Mouse (Mus musculus): ENCODE results near the gene Gm49340.
A peak's percentile ranks its signal among the peaks of the same experiment; 100 is the strongest.
"Not testable (repeated sequence)": the region's sequence is repeated elsewhere in the genome, so short reads cannot be mapped to it uniquely, and the experiment has no call there.

Gene Gm49340

DNA sequence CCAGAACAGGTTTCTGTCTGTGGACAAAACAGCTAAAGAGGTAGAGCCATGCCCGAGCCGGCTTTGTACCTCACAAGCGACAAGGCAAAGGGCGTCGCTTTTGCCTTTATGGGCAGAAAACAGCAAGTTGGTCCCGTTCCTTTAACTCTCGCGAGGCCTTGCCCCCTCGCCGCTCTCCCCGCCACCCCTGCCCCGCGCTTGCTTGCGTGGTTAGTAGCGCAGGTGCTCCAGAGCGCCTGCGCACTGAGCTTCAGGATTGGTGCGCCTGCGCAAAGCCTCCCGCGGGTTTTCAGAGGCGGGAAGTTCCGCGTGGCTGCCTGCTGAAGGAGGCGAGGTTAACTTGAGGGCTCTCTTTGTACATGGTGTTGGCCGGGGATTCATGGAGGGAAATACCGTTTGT lies at the start of gene Gm49340, which contains the start of the genes Aspa and Spata22:
Gm49340 (plus strand) TSS at position 300 of the 400 bp plus-strand sequence.
Aspa (minus strand) TSS at position 155 of the 400 bp plus-strand sequence.
Spata22 (plus strand) TSS at position 300 of the 400 bp plus-strand sequence.
- DNase-seq (ENCODE audit: low spot score in 2 of 2), result no peak

DNA sequence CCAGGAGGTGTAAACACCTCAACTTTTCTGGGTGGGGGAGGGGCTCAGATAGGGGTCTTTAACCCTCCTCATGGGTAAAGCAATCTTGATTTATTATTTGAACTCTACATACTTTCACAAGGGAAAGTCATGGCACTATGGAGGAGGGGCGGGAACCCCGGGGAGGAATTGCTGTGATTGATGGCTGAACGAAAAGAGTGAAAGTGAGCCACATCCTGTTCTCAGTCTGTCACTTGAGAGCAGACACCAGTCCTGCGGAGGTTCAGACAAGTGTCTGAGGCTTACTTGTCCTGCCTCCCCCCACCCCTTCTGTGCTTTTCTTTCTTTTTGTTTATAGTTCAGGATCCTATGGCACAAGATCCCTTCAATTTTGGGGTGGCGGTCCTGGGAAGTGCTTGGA lies 48.8 kb upstream of the Gm49340 start:
- DNase-seq (ENCODE audit: low spot score in 2 of 2), result no peak

DNA sequence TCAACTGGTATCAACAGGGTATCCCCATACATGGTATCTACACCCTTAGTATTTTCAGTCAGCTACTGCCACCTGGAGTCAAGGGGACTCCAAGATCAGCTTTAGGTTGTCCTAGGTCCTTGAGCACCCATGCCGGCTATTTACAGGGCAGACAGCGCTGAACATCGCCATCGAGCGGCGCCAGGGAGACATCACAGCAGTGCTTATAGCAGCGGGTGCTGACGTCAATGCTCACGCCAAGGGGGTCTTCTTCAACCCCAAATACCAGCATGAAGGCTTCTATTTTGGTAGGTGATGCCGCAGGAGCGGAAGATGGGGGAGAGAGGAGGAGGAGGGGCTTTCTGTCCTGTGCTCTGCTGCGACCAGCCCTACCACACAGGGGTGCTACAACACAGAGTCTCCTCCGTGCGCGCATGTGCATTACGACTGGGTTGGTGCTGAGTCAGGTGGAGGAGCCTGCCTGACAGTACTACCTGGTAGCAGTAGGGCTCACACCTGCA lies 48.0 kb upstream of the Gm49340 start:
- peak; percentile 76 to 82 for DNase-seq (ENCODE audit: low spot score in 2 of 2)

DNA sequence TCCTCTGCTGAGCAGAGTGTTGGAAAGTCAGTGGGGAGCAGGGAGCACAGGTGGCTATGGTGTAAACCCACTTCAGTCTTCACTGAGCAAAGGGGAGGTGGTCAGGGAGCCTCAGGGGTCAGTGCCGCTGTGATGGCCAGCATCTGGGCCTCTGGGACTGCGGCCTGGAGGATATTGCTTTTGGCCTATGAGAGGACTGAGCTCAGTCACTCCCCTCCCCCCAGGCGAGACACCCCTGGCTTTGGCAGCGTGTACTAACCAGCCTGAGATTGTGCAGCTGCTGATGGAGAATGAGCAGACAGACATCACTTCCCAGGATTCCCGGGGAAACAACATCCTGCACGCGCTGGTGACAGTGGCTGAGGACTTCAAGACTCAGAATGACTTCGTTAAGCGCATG lies 46.2 kb upstream of the Gm49340 start:
- DNase-seq (ENCODE audit: low spot score in 2 of 2), result no peak

DNA sequence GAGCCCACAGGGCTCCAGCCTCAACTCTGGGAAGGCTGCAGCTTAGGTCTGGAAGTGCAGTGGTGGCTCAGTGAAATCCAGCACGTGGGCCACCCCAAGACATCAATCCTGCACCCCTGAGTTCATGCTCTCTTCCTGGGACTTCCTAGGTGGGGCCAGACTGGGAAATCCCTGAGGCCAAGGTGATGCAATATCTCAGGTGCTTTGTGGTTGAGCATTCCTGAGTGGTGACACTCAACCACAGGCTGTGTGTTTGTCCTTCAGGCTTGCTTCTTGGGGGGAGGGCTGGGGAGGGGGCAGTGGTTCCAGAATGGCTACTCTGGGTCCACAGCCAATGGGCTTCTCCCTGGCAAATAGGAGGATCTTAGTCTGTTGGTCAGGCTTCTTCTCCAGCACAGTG lies 45.6 kb upstream of the Gm49340 start:
- DNase-seq (ENCODE audit: low spot score in 2 of 2), result no peak

DNA sequence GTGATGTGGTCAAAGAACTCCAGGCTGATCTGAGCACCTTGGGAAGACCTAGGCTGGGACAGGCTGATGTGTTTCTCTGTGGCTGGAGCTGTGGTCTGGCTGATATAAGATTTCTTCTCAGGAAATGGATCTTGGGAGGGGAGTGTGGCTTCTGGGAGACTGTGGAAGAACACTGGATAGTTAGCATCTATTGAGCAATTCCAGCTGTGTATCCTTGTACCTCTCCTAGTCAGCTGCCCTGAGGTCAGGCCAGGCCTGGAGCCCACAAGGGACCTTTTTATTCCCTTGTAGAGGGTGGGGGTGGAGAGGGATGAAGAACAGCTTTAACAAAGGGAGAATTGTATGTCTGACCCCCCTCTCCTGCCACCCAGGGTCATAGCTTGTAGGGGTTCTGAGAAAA lies 45.2 kb upstream of the Gm49340 start:
- no peak for DNase-seq (ENCODE audit: low spot score in 2 of 2)

DNA sequence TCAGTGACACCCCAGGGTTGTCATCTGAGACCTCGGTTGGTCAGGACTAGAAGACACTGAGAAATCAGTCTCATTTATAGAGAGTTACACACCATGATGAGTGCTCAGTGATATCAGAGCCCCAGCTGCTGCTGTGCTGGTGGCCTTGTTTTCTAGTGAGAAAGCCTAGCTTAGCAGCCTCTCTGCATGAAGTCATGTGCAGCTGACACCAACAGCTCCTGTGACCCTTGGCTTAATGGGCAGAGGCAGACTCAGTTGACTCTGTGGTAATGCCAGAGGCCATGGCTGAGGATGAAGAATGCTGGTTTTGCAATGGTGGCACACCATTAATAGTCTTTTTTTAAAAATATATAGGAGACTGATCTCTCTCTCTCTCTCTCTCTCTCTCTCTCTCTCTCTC lies 39.9 kb upstream of the Gm49340 start:
- DNase-seq (ENCODE audit: low spot score in 2 of 2), result no peak

DNA sequence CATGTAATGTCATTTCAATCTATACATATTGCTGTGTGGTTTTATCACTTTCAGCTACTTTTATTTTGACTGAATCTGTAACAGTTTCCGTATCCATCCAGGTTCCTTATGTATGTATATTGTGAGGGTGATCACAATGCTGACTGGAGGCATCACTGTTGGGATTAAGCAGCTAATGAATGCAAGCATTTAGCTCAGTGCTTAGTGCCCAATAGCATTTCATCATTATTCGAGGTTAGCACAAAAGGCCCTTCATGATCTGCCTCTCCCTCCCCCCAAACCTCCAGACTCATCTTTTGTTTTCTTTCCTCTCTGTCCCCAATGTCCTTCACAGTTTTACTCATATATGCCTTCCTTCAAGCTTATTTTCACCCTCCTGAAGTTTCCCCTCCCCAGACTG lies 26.4 kb upstream of the Gm49340 start:
- no peak for DNase-seq (ENCODE audit: low spot score in 2 of 2)

DNA sequence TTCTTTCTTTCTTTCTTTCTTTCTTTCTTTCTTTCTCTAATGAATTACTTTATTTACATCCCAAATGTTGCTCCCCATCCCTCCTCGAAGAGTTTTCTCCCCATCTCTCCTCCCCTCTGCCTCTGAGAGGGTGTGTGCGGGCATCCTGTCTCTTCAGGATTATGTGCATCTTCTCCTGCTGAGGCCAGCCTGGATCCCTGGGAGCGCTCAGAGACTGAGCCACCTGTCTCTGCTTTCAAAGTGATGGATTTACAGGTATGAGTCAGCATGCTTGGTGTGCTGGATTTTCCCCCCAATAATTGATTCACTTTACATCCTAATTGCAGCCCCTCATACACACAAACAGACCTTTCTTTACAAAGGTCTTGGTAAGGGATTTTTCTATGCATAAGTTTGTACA lies 13.6 kb upstream of the Gm49340 start:
- DNase-seq (ENCODE audit: low spot score in 2 of 2), result no peak

DNA sequence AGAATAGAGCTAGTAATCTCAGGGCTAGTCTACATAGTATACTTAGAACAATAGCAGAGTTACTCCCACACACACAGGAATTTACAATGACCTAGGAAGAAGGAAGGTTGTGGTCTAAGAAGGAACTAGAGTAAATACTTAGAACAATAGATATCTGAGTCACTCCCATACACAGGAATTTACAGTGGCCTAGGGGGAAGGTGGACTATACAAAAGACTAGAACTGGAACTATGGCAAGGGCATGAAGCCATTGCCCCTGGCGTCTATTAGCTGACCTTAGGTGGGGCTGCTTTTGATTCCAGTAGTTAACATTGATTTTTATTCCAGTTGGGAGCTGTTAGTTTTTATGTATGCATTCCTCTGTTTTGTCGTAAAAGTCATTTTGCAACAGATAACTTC lies 11.0 kb upstream of the Gm49340 start:
- not testable (repeated sequence) for DNase-seq (ENCODE audit: low spot score in 2 of 2)

DNA sequence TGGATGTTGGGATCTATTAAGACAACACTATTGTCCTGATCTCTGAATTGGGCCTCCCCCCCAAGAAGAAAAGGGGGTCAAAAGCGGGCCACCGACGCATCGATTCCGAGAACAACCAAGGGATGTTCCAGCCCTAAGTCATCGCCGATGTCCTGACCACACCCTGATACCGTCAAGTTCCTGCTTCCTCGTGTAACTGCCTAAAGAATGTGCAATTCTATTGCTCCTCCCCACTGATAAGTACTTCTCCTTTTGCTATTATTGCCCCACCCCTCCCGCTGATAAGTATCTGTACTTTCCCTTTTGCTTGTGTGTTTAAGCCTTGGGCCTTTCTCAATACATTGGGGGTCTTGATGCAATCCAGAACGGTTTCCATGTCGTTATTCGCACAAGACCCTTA lies 8.5 kb upstream of the Gm49340 start:
- not testable (repeated sequence) for DNase-seq (ENCODE audit: low spot score in 2 of 2)

DNA sequence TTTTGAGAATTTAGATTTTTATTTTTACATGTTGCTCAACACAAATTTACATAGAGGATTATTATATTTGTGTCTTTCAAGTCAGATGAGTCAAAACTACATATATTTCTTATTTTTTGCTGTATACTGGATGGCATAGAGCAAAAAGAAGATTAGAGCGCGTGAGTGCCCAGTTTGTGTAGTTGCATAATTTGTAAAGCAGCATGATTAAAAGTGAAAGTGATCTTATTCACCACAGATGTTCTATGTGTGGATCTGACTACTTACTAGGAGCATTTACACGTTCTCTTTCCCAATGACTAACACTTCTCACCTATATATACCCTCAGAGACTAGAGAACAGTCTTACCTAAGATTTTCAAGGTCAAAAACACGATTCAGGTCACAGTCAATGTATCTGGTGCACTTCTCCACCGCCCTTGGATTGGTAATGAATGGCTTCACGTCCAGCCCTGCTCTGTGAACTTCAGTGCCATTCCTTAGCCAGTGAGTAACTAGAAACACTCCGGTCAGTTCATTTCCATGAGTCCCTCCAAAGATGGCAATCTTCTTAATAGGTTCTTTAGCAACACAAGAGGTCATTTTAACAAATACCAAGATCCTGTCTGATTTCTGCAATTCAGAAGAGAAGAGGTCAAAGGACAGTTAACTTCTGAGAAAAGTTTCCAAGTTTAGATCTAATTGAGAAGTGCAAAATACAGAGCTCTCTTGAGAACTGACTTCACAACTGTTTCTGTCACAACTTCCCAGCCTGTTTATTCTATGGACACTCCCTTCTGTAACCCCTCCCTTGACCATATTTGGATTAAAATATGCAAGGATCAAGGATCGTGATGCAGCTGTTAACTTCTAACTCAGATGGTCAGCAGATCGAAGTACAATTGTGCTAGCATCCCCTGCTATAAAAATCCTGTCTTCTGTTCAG lies 5.4 kb upstream of the Gm49340 start:
- no peak for DNase-seq (ENCODE audit: low spot score in 2 of 2)

DNA sequence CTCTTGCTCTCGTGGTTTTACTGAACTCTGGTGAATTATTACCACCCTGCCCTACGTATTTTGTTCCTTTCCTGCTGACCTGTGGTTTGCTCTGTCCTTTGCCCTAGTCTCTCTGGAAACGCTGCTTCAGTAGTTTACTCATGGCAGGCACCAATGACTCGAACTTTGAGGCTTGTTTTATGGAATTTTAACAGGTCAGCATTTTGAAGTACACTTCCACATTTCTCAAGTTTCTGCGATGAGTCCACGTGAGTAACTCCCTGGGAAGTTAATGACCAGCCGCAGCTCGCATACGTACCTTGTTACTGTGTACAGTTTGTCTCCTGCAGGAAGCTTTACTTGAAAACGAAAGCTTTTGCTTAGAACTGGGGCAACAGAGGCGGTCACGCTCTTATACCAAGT lies 3.1 kb upstream of the Gm49340 start:
- DNase-seq (ENCODE audit: low spot score in 2 of 2), result no peak

DNA sequence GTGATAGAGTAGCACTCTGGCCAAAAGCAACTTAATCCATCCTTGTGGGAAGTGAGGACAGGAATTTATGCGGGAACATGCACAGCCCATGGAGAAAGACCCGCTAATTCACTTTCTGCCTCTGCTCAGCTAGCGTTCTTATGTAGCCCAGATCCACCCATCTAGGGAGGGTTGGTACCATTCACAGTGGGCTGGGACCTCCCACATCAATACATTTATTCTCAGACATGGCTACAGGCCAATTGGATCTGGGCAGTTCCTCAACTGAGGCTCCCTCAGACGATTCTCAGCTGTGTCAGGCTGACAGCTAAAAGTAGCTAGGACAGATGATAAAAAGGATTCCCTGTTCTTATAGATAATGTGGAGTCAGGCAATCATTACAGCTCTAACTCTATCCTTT lies 2.2 kb upstream of the Gm49340 start:
- DNase-seq (ENCODE audit: low spot score in 2 of 2), result peak in 1 of 2 experiments; percentile 7

DNA sequence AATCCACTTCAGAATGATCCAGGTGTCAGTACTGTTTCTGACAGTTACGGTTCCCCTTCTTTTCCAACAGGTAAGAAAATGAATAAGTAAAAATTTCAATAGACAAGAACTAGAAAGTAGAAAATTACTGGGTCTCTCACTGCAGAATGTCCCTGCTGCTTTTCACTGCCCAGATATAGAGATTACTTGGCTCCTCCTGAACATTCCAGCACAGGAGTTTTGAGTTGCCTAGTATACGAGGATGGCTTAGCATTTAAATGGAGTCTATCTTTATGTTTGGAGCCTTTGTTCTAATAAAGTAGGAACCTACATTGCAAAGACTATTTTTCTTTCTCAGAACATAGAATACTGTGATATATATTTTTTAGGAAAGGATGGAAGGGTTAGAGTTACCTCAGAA lies 3.8 kb downstream of the Gm49340 start:
- DNase-seq (ENCODE audit: low spot score in 2 of 2), result no peak

DNA sequence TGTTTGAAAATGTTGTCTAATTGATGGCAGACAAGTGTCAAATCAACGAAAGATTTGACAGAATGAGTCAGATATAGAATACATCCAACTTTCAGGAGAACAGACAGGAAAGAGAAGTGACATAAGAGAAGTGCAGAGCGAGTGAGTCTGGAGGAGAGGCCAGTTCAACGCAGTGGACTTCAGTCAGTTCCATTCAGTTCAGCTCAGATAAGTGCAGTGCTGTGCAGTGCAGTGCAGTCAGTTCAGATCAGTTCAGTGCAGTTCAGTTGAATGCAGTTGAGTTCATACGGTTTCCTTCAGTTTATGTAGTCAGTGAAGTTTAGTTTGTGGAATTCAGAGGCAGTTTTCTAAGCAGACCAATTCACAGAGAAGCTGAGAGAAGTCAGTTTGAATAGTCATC lies 7.4 kb downstream of the Gm49340 start:
- no peak for DNase-seq (ENCODE audit: low spot score in 2 of 2)

DNA sequence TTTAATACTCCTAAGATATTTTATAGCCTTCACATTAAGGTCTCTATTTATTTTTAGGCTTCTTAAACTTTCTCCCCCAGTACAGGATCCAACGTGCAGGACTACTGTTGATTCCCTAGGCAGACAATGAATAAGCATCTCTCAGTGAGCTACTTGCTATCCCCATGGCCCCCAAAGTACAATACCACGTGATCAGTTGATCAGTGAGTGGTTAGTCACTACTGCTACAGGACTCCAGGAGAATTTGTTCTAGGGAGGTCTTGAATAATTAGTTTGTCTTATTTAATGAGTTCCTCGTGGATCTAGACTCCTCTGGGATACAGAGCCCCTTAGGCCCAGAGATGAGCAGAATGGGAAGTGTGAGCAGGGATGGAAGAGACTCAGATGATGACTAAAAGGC lies 20.9 kb downstream of the Gm49340 start, which contains the start of gene Olfr20:
Olfr20 (plus strand) TSS at position 301 of the 400 bp plus-strand sequence.
- no peak for DNase-seq (ENCODE audit: low spot score in 2 of 2)

DNA sequence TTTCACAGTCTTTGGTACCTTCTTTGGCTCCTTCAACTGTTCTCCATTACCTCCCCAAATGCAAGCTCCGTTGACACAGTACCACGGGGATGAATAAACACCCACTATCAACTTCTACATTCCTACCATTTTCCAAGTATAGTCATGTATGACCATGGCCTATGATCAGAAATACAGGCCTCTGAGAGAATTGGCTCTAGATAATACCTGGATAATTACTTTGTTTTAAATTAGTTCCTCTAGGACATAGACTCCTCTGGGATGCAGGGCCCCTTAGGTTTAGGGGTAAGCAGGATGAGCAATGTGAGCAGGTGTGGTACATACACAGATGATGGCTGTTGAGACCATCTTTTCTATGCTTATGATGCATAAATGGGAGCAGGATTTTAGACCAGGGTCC lies 41.4 kb downstream of the Gm49340 start, which contains the start of gene Olfr376:
Olfr376 (plus strand) TSS at position 301 of the 400 bp plus-strand sequence.
- no peak for DNase-seq (ENCODE audit: low spot score in 2 of 2)

DNA sequence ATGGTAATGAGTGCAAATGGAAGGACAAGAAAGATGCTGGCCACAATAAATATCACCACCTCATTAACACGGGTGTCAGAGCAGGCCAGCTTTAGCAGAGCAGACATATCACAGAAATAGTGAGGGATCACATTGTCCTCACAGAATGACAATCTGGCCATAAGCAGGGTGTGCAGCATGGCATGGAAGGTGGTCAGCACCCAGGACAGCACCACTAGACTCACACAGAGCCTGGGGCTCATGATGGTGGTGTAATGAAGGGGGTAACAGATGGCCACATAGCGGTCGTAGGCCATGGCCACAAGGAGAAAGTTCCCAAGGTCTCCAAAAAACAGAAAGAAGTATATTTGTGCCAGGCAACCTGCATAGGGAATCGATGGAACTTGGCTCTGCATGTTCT lies 65.8 kb downstream of the Gm49340 start:
- no peak for DNase-seq (ENCODE audit: low spot score in 2 of 2)

DNA sequence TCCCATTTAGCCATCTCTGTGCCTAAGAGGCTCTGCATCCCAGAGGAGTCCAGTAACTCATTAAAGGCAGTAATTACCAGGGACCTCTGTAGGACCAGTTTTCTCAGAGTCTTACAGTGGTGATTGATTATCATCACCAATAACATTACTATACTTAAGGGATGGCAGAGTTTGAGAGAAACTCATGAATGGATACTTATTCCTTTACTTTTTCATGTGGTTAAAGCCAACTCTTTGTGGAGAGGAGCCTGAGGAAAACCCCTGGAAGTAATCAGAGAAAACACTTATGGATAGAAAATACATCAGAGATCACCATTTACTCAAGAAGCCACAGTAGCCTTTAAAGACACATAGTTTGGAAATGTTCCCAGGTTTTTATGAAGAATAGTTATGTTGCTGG lies 70.0 kb downstream of the Gm49340 start, which contains the start of gene Olfr1:
Olfr1 (minus strand) TSS at position 101 of the 400 bp plus-strand sequence.
- DNase-seq (ENCODE audit: low spot score in 2 of 2), result no peak

All from frontal cortex, postnatal 10 days (tissue).